ENCODE assay signal across 13 mouse cellular contexts in the genomic region with DNA sequence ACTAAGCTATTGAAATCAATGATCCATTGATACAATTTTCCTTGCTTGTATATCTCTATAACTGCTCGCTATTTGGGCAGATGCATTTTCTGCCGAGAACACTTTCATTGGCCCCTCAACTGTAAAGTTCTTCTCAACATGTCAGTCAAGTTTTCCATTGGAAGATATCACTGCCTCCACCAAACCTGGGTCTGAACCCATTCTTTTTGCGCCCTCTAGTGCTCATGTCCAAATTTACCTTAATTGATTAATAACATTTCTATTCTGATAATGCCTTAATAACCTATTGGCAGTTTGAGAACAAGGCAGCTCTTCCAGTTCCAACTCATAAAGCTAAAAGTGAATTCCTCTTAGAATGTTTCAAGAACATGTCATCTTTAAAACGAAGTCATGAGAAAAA.
DNase-seq lines count a peak whose midpoint lies in the region; ATAC-seq and TF ChIP-seq lines count a peak whose summit lies in the region.
"Had no signal": no experiment of that assay in that cellular context is flagged by ENCODE, and none has a peak within 500 bp of the region (broad histone marks: within the 10 kb centered on the region; RNA-seq: fewer than 3 reads in every experiment).

No protein-coding gene starts in this region.

- peak; percentile 65 for TF ChIP-seq CTCF in kidney, postnatal 0 days (IDR thresholded peaks at IDR 0.05; ENCODE audit: low read depth)

- H3K4me1 ChIP-seq in kidney, postnatal 0 days (replicated peaks; ENCODE audit: insufficient read depth, low read length): no peaks in the 10 kb centered on the region
- no peaks in the 10 kb centered on the region for H3K4me1 ChIP-seq in kidney, embryonic 16.5 days (ENCODE audit: insufficient read depth, low read length)
- H3K4me1 ChIP-seq: hindbrain, embryonic 15.5 days; midbrain, embryonic 10.5 days had no signal

- DNase-seq in adrenal gland, postnatal 14 days: peak; percentile 3
- DNase-seq in adrenal gland, postnatal 25 days: no peak
- DNase-seq in kidney, postnatal 0 days (ENCODE audit: low spot score): peak; percentile 34
- peak; percentile 18 for DNase-seq in 416B (ENCODE audit: low read depth)
- DNase-seq in embryo, embryonic 10 days (ENCODE audit: low spot score): peak; percentile 43
- DNase-seq in urinary bladder, postnatal 25 days (ENCODE audit: low spot score): no peak
- DNase-seq in ovary, adult 18-20 months (ENCODE audit: low spot score): no peak
- DNase-seq: B cell, adult 2 months; cerebellum, adult 11 months had no signal

- no peak overlapping the region for H3K9ac ChIP-seq in kidney, postnatal 0 days (ENCODE audit: low read depth, low read length)
- no peak overlapping the region for H3K9ac ChIP-seq in kidney, embryonic 16.5 days (replicated peaks; ENCODE audit: low read length)
- H3K9ac ChIP-seq: hindbrain, embryonic 15.5 days had no signal

- no peak overlapping the region for H3K4me3 ChIP-seq in kidney, postnatal 0 days (replicated peaks; ENCODE audit: low read depth, low read length)
- no peak overlapping the region for H3K4me3 ChIP-seq in kidney, embryonic 16.5 days (ENCODE audit: low read length)
- H3K4me3 ChIP-seq: hindbrain, embryonic 15.5 days; midbrain, embryonic 10.5 days had no signal

- H3K27ac ChIP-seq in kidney, postnatal 0 days: no peak overlapping the region
- H3K27ac ChIP-seq in kidney, embryonic 16.5 days (ENCODE audit: low read length): no peak overlapping the region
- H3K27ac ChIP-seq: hindbrain, embryonic 15.5 days; midbrain, embryonic 10.5 days had no signal

- WGBS in kidney, postnatal 0 days: 44% methylated on average over 4 of the region's 4 CpGs
- WGBS in kidney, embryonic 16.5 days: 51% methylated on average over 4 of the region's 4 CpGs

- H3K36me3 ChIP-seq in kidney, postnatal 0 days (ENCODE audit: insufficient read depth, low read length): no peaks in the 10 kb centered on the region
- no peaks in the 10 kb centered on the region for H3K36me3 ChIP-seq in kidney, embryonic 16.5 days (ENCODE audit: insufficient read depth, low read length)
- H3K36me3 ChIP-seq: hindbrain, embryonic 15.5 days; midbrain, embryonic 10.5 days had no signal

- no peak overlapping the region for H3K4me2 ChIP-seq in kidney, postnatal 0 days (ENCODE audit: low read length)
- no peak overlapping the region for H3K4me2 ChIP-seq in kidney, embryonic 16.5 days (replicated peaks; ENCODE audit: low read depth, low read length)
- H3K4me2 ChIP-seq: hindbrain, embryonic 15.5 days; liver, embryonic 11.5 days had no signal

- H3K27me3 ChIP-seq in kidney, postnatal 0 days (ENCODE audit: insufficient read depth, low read length): no peaks in the 10 kb centered on the region
- H3K27me3 ChIP-seq in kidney, embryonic 16.5 days (ENCODE audit: insufficient read depth, low read length): no peaks in the 10 kb centered on the region
- H3K27me3 ChIP-seq: hindbrain, embryonic 15.5 days had no signal

- no peaks in the 10 kb centered on the region for H3K9me3 ChIP-seq in kidney, postnatal 0 days (replicated peaks; ENCODE audit: low read length)
- no peaks in the 10 kb centered on the region for H3K9me3 ChIP-seq in kidney, embryonic 16.5 days (ENCODE audit: low read length)
- H3K9me3 ChIP-seq: hindbrain, embryonic 15.5 days; midbrain, embryonic 10.5 days had no signal

- ATAC-seq in kidney, postnatal 0 days (replicated peaks; ENCODE audit: low FRiP score, low read depth): no peak
- ATAC-seq in kidney, embryonic 16.5 days (ENCODE audit: low FRiP score, low TSS enrichment): no peak

Comparison
In these comparisons a context has a peak if more than half of its experiments do, and no peak if none do; other contexts are left out.
1. DNase-seq: peak in adrenal gland, postnatal 14 days (single experiment), kidney, postnatal 0 days (single experiment), 416B (single experiment) and embryo, embryonic 10 days (single experiment); none in adrenal gland, postnatal 25 days (single experiment), urinary bladder, postnatal 25 days (single experiment) and ovary, adult 18-20 months (single experiment).